Mouse (Mus musculus): ENCODE measurements around the gene Olfr67.
"Not testable (repeated sequence)": the region's sequence is repeated elsewhere in the genome, so short reads cannot be mapped to it uniquely, and the experiment has no call there.

Olfr67 gene

DNA sequence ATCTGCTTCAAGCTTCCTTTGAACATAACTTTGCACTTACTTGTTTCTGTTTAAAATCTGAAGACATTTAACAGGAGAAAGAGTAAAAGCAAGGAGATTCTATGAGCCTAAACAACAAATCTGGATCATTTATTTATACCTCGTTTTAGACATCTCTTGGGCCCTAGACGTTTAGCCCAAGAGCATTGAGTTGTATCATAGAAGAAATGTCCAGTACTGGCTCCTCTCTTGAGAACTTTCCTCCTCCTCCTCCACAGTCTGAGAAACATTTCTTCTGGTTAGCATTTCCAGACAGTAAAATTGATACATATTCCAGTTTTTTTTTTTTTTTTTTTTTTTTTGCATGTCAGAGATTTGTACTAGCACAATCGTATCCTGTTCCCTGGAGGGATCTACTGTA lies at the start of gene Olfr67:
Olfr67 (minus strand) TSS at position 101 of the 400 bp plus-strand sequence.
- no peak for DNase-seq

- DNase-seq: no peak
These were observed 48.6 kb upstream of the Olfr67 start, which contains the start of gene Hbb-bh2 for GRCm38 (mm10) chr7:103840268-103840667. TSS of gene Hbb-bh2 (minus strand) at chr7:103840520.

GRCm38 (mm10) chr7:103827808-103828207 lies 36.2 kb upstream of the Olfr67 start, which contains the start of gene Hbb-bs:
TSS of gene Hbb-bs (minus strand) at chr7:103828096.
- DNase-seq: no peak

GRCm38 (mm10) chr7:103827139-103827538 lies 35.5 kb upstream of the Olfr67 start:
- DNase-seq: not testable (repeated sequence)

GRCm38 (mm10) chr7:103826255-103826887 lies 34.8 kb upstream of the Olfr67 start:
- no peak for DNase-seq

GRCm38 (mm10) chr7:103825536-103826254 lies 34.1 kb upstream of the Olfr67 start:
- no peak for DNase-seq

- DNase-seq: no peak
These were observed 33.0 kb upstream of the Olfr67 start for GRCm38 (mm10) chr7:103824597-103824996.

DNA sequence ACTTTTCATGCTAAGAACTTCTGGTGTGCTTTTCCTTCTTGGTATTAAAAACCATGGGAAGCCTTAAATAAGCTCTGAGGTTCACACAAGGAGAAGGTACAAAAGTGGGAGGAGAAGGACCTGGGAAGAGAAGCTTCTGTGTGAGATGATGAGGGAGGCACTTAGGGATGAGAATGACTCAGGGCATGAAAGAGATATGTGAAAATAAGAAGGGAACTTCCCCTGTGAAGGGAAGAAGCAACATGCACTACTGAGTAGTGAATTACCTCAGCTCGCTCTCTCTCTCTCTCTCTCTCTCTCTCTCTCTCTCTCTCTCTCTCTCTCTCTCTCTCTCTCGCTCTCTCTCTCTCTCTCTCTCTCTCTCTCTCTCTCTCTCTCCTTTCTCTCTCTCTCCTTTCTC lies 23.5 kb upstream of the Olfr67 start:
- not testable (repeated sequence) for DNase-seq

DNA sequence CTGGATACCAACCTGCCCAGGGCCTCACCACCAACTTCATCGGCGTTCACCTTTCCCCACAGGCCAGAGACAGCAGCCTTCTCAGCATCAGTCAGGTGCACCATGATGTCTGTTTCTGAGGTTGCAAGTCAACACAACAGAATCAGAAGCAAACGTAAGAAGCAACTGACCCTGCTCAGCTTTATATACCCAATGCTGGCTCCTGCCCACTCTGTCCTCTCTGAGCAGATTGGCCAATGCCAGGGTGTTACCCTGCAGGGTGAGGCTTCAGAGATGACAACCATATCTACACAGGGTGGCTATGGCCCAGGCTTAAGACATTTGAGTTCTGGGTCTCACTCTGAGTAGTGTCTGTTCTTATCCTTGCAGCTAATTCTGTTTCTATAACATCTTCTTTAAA lies 22.1 kb upstream of the Olfr67 start, which contains the start of gene Hbb-bt:
Hbb-bt (minus strand) TSS at position 231 of the 400 bp plus-strand sequence.
- DNase-seq: no peak

GRCm38 (mm10) chr7:103813152-103813551 lies 21.5 kb upstream of the Olfr67 start:
- not testable (repeated sequence) for DNase-seq

DNA sequence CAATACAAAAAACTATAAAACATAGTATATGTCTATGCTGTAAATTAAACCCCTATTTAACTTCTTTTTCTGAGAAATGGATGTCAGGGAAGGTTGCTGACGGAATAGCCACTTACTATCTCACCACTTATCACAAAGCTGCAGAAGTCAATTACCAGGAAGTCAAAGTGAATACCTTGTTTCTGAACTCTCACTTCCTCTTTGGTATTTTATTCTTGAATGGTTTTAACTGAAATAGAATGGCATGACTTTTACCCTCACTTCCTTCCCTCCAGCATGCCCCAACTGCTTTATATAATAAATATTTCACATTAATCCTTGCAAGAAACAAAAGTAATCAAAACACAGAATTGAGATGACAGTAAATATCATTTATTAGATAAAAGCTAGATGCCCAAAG lies 20.6 kb upstream of the Olfr67 start:
- no peak for DNase-seq

DNA sequence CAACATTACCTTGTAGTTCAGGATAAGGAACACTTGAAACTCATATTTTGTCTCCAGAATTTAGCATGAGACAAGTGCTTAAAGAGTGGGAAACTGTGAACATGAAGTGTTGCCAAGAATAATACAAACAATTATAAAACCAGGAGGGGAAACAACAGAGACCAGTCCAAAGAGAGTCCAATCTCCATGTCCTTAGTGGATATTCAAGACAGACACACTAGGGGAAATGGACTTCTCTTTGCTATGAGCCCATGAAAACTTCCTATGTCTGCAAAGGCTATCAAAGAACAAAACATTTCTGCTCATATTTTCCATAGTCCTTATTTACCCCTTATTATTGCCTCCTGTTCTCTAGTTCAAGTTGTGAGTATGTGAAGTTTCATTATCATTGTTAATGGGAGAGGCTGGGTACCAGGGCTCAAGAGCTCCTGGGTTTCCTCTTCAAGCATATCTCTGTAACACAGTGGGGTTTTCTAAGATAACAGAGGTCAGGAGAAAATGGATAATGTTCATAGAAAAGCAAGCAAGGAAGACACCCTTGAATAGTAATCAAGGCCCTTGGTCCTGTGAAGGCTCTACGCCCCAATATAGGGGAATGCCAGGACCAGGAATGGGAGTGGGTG lies 19.7 kb upstream of the Olfr67 start:
- DNase-seq: no peak

DNA sequence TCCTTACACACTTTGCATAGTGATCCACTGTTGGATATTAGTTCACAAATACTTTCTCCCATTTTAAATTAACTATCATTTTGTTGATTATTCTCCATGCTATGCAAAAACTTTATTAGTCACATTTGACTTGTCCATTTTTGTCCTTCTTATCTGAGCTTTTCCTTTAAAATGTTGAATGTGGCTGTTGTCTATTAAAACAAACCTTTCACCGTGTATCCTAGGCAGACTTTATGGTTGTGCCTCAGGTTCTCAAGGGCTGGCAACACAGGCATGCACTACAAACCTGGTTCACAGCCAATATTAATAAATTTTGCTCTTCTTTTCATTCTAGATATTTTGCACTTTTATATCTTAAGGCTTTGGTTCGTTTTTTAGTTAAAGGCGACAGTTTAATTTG lies 19.1 kb upstream of the Olfr67 start:
- DNase-seq: no peak

DNA sequence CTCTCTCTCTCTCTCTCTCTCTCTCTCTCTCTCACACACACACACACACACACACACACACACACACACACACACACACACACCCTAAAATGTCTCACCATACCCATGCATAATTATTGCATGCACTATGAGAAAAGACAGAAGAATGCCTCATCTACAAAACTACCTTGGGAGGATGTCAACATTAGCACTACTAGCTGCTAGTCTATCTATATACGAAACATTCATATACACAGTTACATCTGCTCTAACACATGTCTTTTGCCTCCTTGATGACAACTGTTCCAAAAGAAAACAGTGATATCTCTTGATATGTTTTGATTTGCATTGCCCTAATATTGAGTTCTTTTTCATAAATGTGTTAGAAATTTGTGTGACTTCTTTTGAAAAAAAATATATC lies 18.7 kb upstream of the Olfr67 start:
- no peak for DNase-seq

DNA sequence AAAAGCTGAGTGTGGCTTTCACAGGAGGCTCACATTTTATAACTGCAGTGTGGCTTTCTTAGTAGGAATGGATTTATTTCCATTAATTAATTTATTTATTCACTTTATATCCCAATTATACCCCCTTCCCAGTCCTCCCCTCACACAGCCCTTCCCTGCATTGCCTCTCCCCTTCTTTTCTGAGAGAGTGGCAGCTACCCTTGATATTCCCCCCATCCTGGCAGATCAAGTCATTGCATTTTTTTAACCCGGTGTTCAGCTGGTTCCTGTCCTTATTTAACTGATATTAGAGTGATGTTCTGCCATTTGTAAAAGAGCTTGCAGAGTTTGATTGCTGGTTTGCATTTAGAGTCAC lies 18.2 kb upstream of the Olfr67 start:
- no peak for DNase-seq

DNA sequence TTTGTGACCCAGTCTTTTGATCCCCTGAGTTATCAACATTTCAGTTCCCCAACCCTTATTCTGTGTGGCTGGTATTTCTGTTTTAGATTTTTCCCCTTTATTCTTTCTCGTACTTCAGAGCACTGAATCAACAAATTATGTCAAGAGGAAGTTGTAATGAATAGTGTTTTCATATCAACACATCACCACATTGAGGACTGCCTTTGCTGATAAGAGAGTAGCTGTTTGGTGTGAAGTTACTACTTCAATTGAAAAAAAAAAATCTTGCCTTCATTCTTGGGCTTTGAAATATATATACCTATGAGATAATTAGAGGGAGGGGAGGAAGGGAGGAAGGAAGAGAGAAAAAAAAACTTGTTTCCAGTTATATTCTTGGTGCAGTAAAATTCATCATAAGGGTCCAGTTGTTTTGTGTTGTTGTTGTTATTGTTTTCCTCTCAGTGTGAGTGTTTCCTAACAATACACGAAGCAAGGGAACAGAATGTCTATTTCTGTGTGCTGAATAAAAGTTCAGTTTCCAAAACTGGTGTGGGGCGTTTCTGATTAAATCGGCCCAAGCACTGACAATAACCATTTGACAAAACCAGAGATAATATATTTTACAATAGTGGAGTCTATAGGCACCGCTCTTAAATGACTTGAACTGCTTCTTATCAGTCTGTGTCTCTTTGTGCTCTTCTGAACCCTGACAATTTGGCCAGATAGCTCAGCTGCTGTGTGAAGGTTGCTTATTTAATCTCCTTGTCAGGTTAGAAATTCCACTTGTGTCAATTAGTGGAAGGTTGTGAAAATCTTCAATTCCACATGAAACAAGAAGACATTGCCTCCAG lies 17.6 kb upstream of the Olfr67 start:
- DNase-seq: no peak

- not testable (repeated sequence) for DNase-seq
These were observed 16.5 kb upstream of the Olfr67 start for GRCm38 (mm10) chr7:103808120-103808519.

DNA sequence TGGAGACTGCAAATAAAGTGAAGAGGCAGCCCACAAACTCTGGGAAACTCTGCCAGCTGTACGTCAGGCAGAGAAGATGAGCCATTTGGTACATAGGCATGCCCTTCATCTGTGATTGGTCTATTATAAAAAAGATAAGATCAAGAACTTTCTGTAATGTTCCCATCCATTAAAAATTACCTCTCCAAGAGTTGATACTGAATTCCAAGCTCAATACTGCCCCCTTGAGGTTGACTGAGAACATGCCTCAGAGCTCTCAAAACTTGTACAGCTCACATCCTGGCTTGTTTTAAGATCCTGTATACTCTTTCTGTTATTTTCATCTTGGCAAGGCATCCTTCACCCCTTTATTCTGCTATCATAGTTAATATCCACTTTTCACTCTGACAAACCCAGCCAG lies 15.2 kb upstream of the Olfr67 start:
- DNase-seq: no peak

DNA sequence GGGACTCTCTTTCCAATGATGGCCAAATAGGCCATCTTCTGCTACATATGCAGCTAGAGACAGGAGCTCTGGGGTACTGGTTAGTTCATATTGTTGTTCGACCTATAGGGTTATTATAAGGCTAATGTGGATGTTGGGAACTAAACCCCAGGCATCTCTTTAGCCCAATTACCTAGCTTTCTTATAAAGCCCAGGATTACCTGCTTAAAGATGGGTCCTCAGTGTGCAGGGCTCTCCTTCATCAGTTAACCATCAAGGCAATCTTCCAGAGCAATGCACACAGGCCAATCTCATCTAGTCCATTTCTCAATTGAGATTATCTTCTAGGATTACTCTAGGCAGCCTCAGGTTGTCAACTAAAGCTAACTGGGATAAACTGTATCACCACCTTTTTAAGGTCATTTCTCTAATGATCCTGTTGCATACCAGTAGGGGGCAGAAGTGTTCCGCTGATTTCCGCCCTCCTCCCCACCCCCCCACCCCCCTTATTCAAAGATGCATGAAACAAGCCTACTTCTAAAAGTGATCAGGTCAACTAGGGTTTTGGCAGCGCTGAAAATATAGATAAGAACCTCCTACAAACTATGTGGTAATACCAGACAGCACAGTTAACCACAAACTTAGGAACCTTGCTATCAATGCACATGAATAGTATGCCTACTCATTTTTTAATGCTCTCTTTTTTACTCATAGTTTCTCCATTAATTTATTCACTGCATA lies 1.2 kb upstream of the Olfr67 start:
- no peak for DNase-seq

DNA sequence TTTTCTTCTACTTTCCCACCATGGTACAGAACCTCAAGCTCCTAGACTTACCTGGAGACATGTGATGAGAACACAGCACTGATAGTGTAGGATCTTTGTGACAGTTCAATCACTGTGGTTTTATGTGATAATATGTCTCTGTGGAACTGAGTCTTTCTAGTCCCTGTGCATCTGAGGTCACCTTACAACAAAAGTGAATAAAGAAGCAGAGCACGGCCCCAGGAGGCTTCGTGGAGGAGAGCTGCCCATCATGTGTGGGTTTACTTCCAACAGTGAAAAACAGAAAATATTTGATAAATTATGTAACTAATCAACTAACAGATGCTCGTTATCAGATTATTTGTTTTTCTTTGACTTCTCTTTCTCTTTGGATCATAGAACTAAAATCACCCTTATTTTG lies 12.0 kb downstream of the Olfr67 start, which contains the start of gene Olfr68:
Olfr68 (minus strand) TSS at position 101 of the 400 bp plus-strand sequence.
- no peak for DNase-seq

GRCm38 (mm10) chr7:103777652-103778051 lies 14.0 kb downstream of the Olfr67 start:
- not testable (repeated sequence) for DNase-seq

GRCm38 (mm10) chr7:103771494-103771893 lies 20.1 kb downstream of the Olfr67 start, which contains the start of gene Olfr69:
TSS of gene Olfr69 (minus strand) at chr7:103771594.
- DNase-seq: no peak
